Mouse (Mus musculus): ENCODE data around the gene Sptssb.

DNA sequence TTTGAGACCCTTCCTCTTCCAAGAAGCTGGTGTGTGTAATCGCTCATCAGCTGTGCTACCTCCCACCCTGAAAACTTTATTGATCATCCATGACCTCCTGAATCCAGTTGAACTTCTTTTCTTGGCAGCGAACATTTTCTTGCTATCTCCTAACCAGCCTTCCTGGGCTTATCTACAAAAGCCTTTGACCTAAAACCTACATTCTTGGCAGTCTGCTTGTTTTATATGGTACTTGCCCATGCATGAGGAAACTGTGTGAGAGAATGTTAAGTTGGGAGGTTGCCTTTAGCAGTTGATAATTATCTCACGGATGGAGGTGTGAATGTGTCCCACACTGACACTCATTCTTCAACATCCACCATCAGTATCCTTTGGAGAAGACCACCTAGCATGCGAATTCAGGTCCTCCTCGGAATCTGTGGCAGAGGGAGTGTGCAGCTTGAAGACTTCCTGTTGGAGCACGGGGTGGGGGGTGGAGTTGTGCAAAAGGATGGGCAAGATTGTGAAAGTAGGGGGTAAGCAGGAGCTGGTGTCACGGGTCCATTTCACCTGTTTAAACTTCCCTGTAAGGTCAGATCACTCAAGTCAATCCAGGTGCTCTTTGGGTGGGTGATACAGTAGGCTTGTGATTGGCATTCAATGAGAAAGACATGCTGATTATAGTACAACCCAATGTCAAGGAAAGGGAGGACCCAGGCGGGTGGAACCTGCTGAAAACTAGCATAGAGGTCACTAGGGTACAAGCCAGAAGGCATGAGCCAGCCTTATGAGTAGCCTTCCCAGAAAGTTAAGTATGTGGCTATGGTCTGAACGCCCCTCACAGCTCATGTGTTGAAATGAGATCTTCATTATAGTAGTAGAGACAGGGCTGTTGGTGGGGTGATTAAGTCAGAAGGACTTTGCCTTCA is 32.7 kb upstream of the Sptssb start:
- TF ChIP-seq POLR2A (IDR thresholded peaks at IDR 0.05; ENCODE audit: extremely low read depth, insufficient read depth, low read length), result no peak
- no peak for TF ChIP-seq CTCF (IDR thresholded peaks at IDR 0.05; ENCODE audit: extremely low read depth, insufficient read depth, low read length)
